Mouse (Mus musculus) embryonic facial prominence, embryonic 11.5 days (tissue): ENCODE measurements around the gene Cnpy3. TPM values are rescaled to one million over a fixed set of nuclear protein-coding genes. Genes with fewer than 3 reads are reported as not detected.
"Not testable (repeated sequence)": the region's sequence is repeated elsewhere in the genome, so short reads cannot be mapped to it uniquely, and the experiment has no call there.

Experiments
- ATAC-seq: fragments of 200-750 bp; cut with Nextera tagmentation; replicated peaks from 2 replicates; pipeline ENCODE4 v1.8.0; 2017; ENCODE audit warnings: low read depth; ENCODE audit not compliant: insufficient number of reproducible peaks, low FRiP score, low TSS enrichment
- DNase-seq: peaks from one replicate; pipeline ENCODE4 v3.0.0-alpha.2; 2015; ENCODE audit warnings: low spot score
- H3K27ac ChIP-seq: fragments of 300-500 bp; sonication (generic); replicated peaks from 2 replicates; pipeline ENCODE4 v1.5.1; 2014; ENCODE audit warnings: mild to moderate bottlenecking, low read depth, low read length, control low read depth
- H3K27me3 ChIP-seq: fragments of 300-500 bp; sonication (generic); 2 replicates; pipeline ENCODE4 v1.6.1; 2014; ENCODE audit warnings: mild to moderate bottlenecking, low read length, moderate library complexity, mixed read lengths; ENCODE audit not compliant: control insufficient read depth, insufficient read depth
- H3K36me3 ChIP-seq: fragments of 300-500 bp; sonication (generic); replicated peaks from 2 replicates; pipeline ENCODE4 v1.6.1; 2014; ENCODE audit warnings: low read depth, mild to moderate bottlenecking, low read length, moderate library complexity, mixed read lengths; ENCODE audit not compliant: control insufficient read depth, insufficient read depth
- H3K4me1 ChIP-seq: fragments of 300-500 bp; sonication (generic); 2 replicates; pipeline ENCODE4 v1.6.1; 2014; ENCODE audit warnings: low read length, mixed read lengths; ENCODE audit not compliant: control insufficient read depth, insufficient read depth
- H3K4me2 ChIP-seq: fragments of 300-500 bp; sonication (generic); 2 replicates; pipeline ENCODE4 v1.6.1; 2014; ENCODE audit warnings: low read depth, mild to moderate bottlenecking, control low read depth, low read length, moderate library complexity
- H3K4me3 ChIP-seq: fragments of 300-500 bp; sonication (generic); 2 replicates; pipeline ENCODE4 v1.5.1; 2014; ENCODE audit warnings: low read depth, low read length, control low read depth
- H3K9ac ChIP-seq: fragments of 300-500 bp; sonication (generic); replicated peaks from 2 replicates; pipeline ENCODE4 v1.6.1; 2014; ENCODE audit warnings: mild to moderate bottlenecking, control low read depth, low read length
- H3K9me3 ChIP-seq: fragments of 300-500 bp; sonication (generic); replicated peaks from 2 replicates; pipeline ENCODE4 v1.6.1; 2016; ENCODE audit warnings: mild to moderate bottlenecking, low read length, inconsistent platforms, mixed read lengths; ENCODE audit not compliant: control insufficient read depth
- WGBS: fragments of 180-500 bp; shearing (Covaris S2); extraction: QIAGEN DNeasy Blood & Tissue Kit; methylation state at CpG from one replicate; pipeline ENCODE4 v1.1.7; 2014; 5-methylcytosine and 5-hydroxymethylcytosine counted together
- polyA plus RNA-seq: library from polyadenylated mRNA; unstranded; fragments of >200 nt; fragmentation: Nextera tagmentation; extraction: Ambion mirVana; gene quantifications from 2 replicates; pipeline ENCODE4 v1.2.1, GENCODE M21; 2014

Cnpy3 gene
- polyA plus RNA-seq, 1 experiment from 2014 or later: 52.2 TPM

GRCm38 (mm10) chr17:46772404-46773277 is 20.6 kb upstream of the Cnpy3 start, which contains the start of gene 2310039H08Rik:
TSS of gene 2310039H08Rik (plus strand) at chr17:46772635.
- Histone ChIP-seq H3K36me3 (peaks cover 6% of the 10 kb centered on the region), H3K9ac (peak within 1 kb of the TSS; percentile 86), H3K4me3 (peak within 1 kb of the TSS; percentile 84), H3K27me3 (no peaks in the 10 kb centered on the region), H3K9me3 (no peaks in the 10 kb centered on the region), H3K4me1 (no peaks in the 10 kb centered on the region; the same call in 1 of the 2 replicates), H3K27ac (peak within 1 kb of the TSS; percentile 52), H3K4me2 (peak within 1 kb of the TSS; percentile 93)
- WGBS: under 1% methylated on average over 50 of the region's 50 CpGs
- peak; percentile 91 for ATAC-seq
- DNase-seq: peak; percentile 91

DNA sequence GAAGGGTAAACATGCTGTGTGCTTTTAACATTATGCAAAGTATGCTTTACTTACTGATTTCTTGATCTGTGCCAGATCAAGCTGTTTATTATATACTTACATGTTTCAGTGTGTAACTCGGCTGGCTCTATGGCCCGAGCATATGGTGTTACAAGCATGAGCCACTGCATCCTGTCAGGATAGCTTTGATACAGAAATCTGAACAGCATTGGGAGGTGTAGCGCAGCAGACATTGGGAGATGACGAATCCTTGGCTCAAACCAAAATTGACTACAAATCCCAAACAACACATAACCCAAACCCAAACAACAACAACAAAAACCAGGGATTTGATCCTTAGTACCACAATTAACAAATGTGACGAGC is 20.0 kb upstream of the Cnpy3 start:
- Histone ChIP-seq H3K27ac (0 out of 2 replicates have a peak overlapping the region, but pooled peaks have one; percentile 52), H3K4me2 (peak overlapping the region; percentile 93), H3K4me1 (no peaks in the 10 kb centered on the region; the same call in 1 of the 2 replicates), H3K9ac (peak overlapping the region; percentile 86), H3K36me3 (peaks cover 6% of the 10 kb centered on the region), H3K27me3 (no peaks in the 10 kb centered on the region), H3K4me3 (peak overlapping the region; percentile 84), H3K9me3 (no peaks in the 10 kb centered on the region)
- WGBS: 9% methylated on average over 5 of the region's 5 CpGs
- ATAC-seq (0 out of 2 replicates have a peak, but pooled peaks have one; percentile 30), DNase-seq (no peak)

DNA sequence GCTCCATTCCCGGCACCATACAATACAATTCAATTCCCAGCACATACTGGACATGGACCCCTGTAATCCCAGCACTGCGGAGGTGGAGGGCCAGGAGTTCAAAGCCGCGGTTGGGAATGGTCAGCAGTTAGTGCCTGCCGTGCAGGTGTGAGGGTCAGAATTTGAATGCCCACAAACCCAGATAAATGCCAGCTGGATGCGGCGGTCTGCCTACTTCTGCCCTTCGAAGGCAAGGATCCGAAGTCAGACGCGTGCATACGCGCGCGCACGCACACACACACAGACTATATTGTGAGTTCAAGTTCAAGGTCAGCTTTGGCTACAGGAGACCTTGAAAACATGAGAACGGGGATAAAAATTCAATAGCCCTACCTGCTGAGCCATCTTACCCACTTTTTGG is 19.6 kb upstream of the Cnpy3 start:
- no peak for ATAC-seq
- Histone ChIP-seq H3K4me2 (peak overlapping the region; percentile 93), H3K4me3 (peak overlapping the region; percentile 84), H3K36me3 (peaks cover 6% of the 10 kb centered on the region), H3K27me3 (no peaks in the 10 kb centered on the region), H3K4me1 (no peaks in the 10 kb centered on the region; the same call in 1 of the 2 replicates), H3K9me3 (no peaks in the 10 kb centered on the region), H3K27ac (no peak overlapping the region), H3K9ac (peak overlapping the region; percentile 86)
- 59% methylated on average over 17 of the region's 17 CpGs for WGBS
- no peak for DNase-seq

GRCm38 (mm10) chr17:46771025-46771424 is 19.0 kb upstream of the Cnpy3 start:
- no peaks in the 10 kb centered on the region for H3K9me3 ChIP-seq
- ATAC-seq (no peak), DNase-seq (no peak)
- peaks cover 4% of the 10 kb centered on the region; the same call in 1 of the 2 replicates for H3K36me3 ChIP-seq
- H3K4me3 ChIP-seq: no peak overlapping the region
- H3K9ac ChIP-seq: no peak overlapping the region
- no peak overlapping the region for H3K27ac ChIP-seq
- no peak overlapping the region for H3K4me2 ChIP-seq
- 81% methylated on average over 4 of the region's 4 CpGs for WGBS
- H3K4me1 ChIP-seq: no peaks in the 10 kb centered on the region; the same call in 1 of the 2 replicates
- no peaks in the 10 kb centered on the region for H3K27me3 ChIP-seq

- ATAC-seq (no peak), DNase-seq (no peak)
- H3K27me3 ChIP-seq: no peaks in the 10 kb centered on the region
- no peaks in the 10 kb centered on the region; the same call in 1 of the 2 replicates for H3K36me3 ChIP-seq
- no peak overlapping the region for H3K4me2 ChIP-seq
- no peak overlapping the region for H3K27ac ChIP-seq
- H3K4me3 ChIP-seq: no peak overlapping the region
- H3K9me3 ChIP-seq: no peaks in the 10 kb centered on the region
- WGBS: 88% methylated on average over 11 of the region's 11 CpGs
- H3K4me1 ChIP-seq: no peaks in the 10 kb centered on the region; the same call in 1 of the 2 replicates
- H3K9ac ChIP-seq: no peak overlapping the region
Observed at GRCm38 (mm10) chr17:46770546-46770945, 18.5 kb upstream of the Cnpy3 start.

- Histone ChIP-seq H3K27ac (no peak overlapping the region), H3K4me2 (no peak overlapping the region), H3K9me3 (no peaks in the 10 kb centered on the region), H3K4me3 (no peak overlapping the region), H3K4me1 (no peaks in the 10 kb centered on the region; the same call in 1 of the 2 replicates), H3K36me3 (no peaks in the 10 kb centered on the region), H3K9ac (no peak overlapping the region; the same call in 1 of the 2 replicates), H3K27me3 (no peaks in the 10 kb centered on the region)
- ATAC-seq (no peak), DNase-seq (no peak)
- 46% methylated on average over 8 of the region's 8 CpGs for WGBS
Observed at GRCm38 (mm10) chr17:46767868-46768267, 15.9 kb upstream of the Cnpy3 start.

GRCm38 (mm10) chr17:46764916-46765315 is 12.9 kb upstream of the Cnpy3 start:
- H3K4me2 ChIP-seq, H3K9ac ChIP-seq, H3K4me1 ChIP-seq, H3K36me3 ChIP-seq, ATAC-seq, H3K27ac ChIP-seq, H3K4me3 ChIP-seq, H3K9me3 ChIP-seq, H3K27me3 ChIP-seq, DNase-seq: not testable (repeated sequence)
- WGBS: 70% methylated on average over 8 of the region's 9 CpGs

- Histone ChIP-seq H3K27me3 (no peaks in the 10 kb centered on the region), H3K27ac (no peak within 1 kb of the TSS), H3K4me2 (no peak within 1 kb of the TSS), H3K4me1 (no peaks in the 10 kb centered on the region), H3K4me3 (no peak within 1 kb of the TSS), H3K36me3 (no peaks in the 10 kb centered on the region), H3K9me3 (no peaks in the 10 kb centered on the region), H3K9ac (no peak within 1 kb of the TSS)
- ATAC-seq (0 out of 2 replicates have a peak, but pooled peaks have one; percentile 56), DNase-seq (no peak)
- 60% methylated on average over 2 of the region's 2 CpGs for whole genome bisulfite sequencing
Observed at GRCm38 (mm10) chr17:46763544-46763943, 11.5 kb upstream of the Cnpy3 start, which contains the start of gene Ptcra. TSS of gene Ptcra (minus strand) at chr17:46763712.
